Mouse (Mus musculus): ENCODE measurements around the gene Vill. TPM values are rescaled to one million over a fixed set of nuclear protein-coding genes. Genes with fewer than 3 reads are reported as not detected.

The Vill gene
- total RNA-seq, 2 experiments from 2014 or later = 0.66 to 1.4 TPM

- no peak for DNase-seq
These were observed 58.1 kb downstream of the Vill start for GRCm38 (mm10) chr9:119110640-119111039.

- no peak for DNase-seq
These were observed 62.3 kb downstream of the Vill start for GRCm38 (mm10) chr9:119114911-119115310.

DNA sequence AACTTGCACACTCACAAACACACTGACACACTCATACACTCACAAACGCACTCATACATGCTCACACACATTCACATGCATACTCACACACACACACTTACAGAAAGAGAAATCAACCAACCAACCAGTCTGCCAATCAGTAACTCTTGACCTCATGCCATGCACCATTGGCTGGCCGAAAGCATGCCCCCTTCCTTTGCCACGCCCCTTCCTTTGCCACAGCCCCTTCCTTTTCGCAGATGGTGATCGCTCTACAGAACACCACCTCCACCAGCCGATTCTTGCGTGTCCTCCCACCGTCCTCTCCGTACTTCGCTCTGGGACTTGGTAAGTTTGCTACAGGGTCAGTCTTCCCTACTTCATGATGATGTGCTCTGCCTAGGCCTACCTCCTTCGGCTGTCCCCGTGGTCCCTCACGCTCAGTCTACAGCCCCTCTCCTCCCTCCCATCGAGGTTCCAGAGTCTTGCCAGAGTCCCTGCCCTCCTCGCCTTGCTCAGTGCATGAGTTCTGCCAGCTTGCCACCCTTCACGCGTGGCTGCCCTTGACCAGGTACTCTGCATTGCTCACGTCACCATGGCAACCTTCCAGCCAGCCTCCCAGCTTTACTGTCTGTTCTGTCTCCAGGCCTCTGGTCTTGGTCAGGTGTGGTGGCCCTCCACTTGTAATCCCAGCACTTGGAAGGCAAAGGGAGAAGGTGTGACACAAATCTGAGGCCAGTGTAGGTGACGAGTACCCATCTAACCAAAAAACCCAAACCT, 67.0 kb downstream of the Vill start:
- no peak for DNase-seq

DNA sequence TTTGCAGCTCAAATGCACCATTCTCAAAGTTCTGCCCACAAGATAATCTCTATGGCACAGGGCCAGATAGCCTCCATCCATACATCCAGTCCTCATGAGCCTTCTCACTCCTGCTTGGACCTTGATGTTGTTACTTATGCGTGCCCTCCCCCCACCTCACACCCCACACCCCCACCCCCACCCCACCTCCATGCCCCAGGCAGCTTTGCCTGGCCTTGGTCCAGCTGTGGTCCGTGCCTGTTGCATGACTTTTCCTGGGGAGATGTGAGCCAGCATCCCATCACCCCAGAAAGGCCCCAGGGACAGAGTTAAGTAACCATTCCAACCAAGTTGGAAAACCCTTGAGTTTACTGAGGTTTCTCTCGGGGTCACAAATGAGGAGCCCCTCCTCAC, 67.6 kb downstream of the Vill start:
- DNase-seq = no peak

Small RNA genes within 50 kb of the gene (microRNA-seq; reads per million reads assigned to microRNA genes)
- 7.7 reads per million, percentile 20 among the genes with 10 or more reads in this experiment for gene Mir26a-1

Other genes starting within 250 kb of the Vill start
- gene Ctdspl, start 126.3 kb upstream of the Vill start, total RNA-seq (2021) = 10 to 100 TPM; 30.4 to 32.8 TPM
- 1 to 10 TPM; 8.0 to 9.6 TPM for gene Plcd1, start 40.7 kb downstream of the Vill start, total RNA-seq (2021)
- gene Dlec1, start 49.7 kb downstream of the Vill start, total RNA-seq (2021) = 1 to 10 TPM; 1.7 to 2.3 TPM
- gene Acaa1b, start 104.3 kb downstream of the Vill start, total RNA-seq (2021) = 10 to 100 TPM; 12.5 to 19.8 TPM
- gene Gm47289, start 106.4 kb downstream of the Vill start, total RNA-seq (2021) = not detected
- not detected for gene Slc22a13, start 156.3 kb downstream of the Vill start, total RNA-seq (2021)